Mouse (Mus musculus) adrenal gland, postnatal 25 days (tissue): ENCODE data around the gene Ctcf. TPM values are rescaled to one million over a fixed set of nuclear protein-coding genes. Genes with fewer than 3 reads are reported as not detected.

Experiments used
- DNase-seq: peaks from one replicate; pipeline ENCODE4 v3.0.0; 2021; ENCODE audit warnings: mixed read lengths
- total RNA-seq: library from RNA; stranded (reverse); gene quantifications from 2 replicates; pipeline ENCODE4 v1.2.3, GENCODE M21; 2021

Gene Ctcf
- total RNA-seq, 1 experiment from 2014 or later = 74.2 TPM

- no peak for DNase-seq
These were observed 21.3 kb downstream of the Ctcf start for GRCm38 (mm10) chr8:105657641-105658040.

DNA sequence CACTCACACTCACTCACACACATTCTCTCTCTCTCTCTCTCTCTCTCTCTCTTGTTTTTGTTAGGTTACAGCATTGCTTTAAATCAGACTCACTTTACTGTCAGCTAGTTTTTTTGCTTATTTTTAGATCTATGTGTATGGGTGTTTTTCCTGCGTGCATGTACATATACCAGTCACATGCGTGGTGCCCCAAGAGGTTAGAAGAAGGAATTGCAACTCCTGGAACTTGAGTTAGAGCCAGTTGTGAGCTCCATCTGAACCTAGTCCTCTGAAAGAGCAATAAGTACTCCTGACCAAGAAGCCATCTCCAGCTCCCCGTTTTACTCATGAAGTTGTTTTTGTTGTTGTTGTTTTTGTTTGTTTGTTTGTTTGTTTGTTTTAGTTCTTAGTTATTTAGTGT, 24.8 kb downstream of the Ctcf start:
- no peak for DNase-seq

DNA sequence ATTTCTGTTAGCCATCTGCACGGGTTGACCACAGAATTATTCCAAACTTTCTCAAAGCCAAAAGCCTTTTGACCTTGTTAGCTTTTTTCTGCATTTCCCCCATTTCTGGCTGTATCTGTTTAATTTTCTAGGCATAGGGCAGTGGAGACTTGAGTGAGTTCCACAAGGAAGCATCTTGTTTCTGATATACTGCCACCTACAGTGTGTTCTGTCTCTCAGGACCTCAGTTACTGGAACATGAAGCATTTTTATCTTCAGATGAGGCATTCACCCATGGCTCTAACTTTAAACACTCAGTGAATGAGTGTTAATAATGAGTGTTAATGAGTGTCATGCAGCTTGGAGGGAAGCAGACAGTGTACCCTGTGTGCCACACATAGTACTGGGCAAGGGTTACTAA, 41.5 kb downstream of the Ctcf start:
- DNase-seq = no peak

- DNase-seq = no peak
These were observed 49.0 kb downstream of the Ctcf start for GRCm38 (mm10) chr8:105685325-105685724.

DNA sequence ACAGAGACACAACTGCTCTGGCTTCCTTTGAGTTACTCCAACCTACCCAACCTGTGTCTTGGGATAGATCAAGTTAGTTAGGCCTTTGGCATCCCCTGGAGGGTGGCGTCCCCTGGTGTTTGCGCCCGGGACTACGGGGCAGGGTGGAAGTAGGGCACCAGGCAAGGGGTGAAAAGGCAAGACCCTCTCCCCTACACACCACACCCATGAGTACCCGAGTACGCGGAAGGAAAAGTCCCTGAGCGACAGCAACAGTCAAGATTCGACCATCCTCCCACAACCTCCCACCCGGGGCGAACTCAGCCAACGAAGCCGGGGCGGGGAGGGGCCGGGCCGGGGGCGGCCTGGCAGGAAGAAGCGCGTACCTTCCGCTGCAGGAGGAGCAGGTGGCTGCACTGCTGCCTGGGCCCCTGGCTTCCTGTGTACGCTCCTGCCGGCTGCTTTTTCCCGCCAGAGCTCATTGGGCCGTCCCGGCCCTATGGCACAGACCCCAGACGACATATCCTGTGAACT, 49.5 kb downstream of the Ctcf start, which contains the start of gene Carmil2:
TSS of gene Carmil2 (plus strand) at position 479 of the 513 bp plus-strand sequence.
- peak; percentile 65 for DNase-seq

DNA sequence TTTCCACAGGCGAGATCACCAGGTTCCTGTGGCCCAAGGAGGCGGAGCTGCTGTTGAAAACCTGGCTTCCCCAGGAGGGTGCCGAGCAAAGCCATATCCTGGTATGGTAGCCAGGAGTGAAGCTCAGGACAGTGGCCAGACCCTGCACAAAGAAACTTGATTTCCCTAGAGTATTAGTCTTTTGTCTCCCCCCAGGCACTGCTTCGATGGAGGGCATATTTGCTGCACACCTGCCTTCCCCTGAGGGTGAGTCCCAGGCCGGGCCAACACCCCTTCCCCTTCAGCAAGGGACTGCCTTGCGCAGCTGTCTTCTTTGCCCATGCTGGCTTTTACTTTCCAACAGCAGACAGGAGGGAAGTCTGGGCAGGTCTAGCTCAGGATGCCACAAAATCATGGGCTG, 50.2 kb downstream of the Ctcf start:
- DNase-seq = no peak

GRCm38 (mm10) chr8:105687512-105687911, 51.1 kb downstream of the Ctcf start:
- no peak for DNase-seq

GRCm38 (mm10) chr8:105688242-105688752, 51.9 kb downstream of the Ctcf start:
- DNase-seq = no peak

GRCm38 (mm10) chr8:105689256-105689982, 53.1 kb downstream of the Ctcf start:
- no peak for DNase-seq

GRCm38 (mm10) chr8:105689983-105690360, 53.6 kb downstream of the Ctcf start:
- DNase-seq = no peak

DNA sequence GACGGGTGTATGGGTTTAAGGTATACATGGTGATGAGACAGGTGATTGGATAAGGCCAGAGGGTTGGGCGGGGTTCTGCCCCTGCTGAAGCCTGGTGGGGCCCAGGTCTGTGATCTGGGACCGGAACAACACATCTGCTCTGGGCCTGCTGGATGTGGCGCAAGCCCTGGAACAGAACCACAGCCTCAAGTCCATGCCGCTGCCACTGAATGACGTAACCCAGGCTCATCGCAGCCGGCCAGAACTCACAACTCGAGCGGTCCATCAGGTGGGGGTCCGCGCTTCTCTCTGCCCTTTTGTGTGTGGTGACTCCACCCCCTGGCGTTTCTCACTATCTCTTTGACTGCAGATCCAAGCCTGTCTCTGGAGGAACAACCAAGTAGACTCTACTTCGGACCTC, 54.6 kb downstream of the Ctcf start:
- no peak for DNase-seq

DNA sequence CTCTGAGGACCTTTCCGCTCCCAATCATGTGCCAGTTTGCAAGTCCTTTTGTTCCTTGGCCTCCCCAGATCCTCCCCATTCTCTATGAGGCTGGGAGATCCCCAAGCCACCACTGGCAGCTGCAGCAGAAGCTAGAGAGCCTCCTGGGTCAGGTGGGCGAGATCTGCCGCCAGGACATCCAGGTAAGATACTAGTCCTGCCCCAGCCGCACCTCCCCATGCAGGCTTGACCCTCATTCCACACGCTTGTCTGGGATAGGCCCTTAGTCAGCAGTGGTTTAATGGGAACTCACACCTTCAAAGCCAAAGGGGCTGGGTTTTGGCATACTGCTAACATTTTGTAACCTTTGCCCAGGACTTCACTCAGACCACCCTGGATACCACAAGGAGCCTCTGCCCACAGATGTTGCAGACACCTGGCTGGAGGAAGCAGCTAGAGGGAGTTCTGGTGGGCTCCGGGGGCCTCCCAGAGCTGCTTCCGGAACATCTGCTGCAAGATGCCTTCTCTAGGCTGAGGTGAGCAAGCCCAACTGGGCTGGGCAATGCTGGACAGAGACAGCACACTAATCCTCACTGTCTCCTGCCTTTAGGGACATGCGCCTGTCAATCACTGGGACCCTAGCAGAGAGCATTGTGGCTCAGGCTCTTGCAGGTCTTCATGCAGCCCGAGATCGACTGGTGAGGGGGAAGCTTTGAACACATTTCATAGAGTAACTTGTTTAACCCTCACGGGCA, 56.2 kb downstream of the Ctcf start:
- DNase-seq = no peak

GRCm38 (mm10) chr8:105693648-105694047, 57.3 kb downstream of the Ctcf start:
- peak; percentile 82 for DNase-seq

DNA sequence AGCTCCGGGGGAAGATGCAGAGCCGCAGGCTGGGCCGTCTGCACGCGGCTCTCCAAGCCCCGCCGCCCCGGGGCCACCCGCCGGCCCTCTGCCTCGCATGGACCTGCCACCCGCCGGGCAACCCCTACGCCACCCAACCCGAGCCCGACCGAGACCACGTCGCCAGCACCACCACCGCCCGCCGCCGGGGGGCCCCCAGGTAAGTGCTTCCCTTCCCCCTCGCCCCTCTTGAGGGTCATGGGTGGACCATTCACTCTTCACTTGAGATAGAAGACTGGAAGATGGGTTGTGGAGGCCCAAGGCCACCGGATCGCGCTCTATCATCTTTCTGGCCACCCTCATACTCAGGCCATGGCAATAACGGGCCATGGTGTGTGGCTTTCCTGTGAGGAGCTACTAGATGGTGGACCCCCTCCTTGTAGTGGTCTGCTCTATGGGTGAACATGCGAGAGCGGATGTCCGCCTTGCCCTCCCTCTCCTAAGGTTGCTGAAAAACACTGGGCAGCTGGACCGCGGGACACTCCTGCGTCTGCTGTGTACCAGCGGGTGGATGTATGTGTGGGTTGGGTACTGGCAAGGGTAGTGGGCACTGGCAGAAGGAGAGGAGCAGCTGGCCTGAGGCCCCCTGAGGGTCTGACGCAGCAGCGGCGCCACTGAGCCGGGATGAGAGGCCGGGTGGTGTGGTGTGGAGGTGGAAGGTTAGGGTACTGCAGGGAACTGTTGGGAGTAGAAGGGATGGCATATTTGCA, 57.9 kb downstream of the Ctcf start:
- no peak for DNase-seq

GRCm38 (mm10) chr8:105695080-105695780, 58.9 kb downstream of the Ctcf start:
- DNase-seq = no peak

DNA sequence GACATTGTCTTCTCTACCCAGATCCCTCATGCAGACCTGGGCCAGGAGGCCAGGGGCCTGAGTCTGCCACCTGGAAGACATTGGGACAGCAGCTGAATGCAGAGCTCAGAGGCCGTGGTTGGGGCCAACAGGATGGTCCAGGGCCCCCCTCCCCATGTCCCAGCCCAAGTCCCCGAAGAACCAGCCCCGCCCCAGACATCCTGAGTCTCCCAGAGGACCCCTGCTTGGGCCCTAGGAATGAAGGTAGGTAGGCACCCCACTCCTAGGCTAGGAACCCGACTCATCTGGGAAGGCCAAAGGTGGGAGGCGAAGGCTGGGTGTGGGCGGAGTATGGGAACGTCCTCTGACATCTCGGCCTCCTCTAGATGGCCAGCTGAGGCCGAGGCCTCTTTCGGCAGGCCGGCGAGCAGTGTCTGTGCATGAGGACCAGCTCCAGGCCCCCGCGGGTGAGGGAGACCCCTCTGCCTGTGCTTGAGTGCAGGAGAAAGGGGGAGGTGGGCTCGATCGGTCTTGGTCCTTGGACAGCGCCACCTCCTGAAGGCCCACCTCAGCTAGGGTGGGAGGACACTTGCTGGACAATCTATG, 60.9 kb downstream of the Ctcf start:
- DNase-seq = no peak

DNA sequence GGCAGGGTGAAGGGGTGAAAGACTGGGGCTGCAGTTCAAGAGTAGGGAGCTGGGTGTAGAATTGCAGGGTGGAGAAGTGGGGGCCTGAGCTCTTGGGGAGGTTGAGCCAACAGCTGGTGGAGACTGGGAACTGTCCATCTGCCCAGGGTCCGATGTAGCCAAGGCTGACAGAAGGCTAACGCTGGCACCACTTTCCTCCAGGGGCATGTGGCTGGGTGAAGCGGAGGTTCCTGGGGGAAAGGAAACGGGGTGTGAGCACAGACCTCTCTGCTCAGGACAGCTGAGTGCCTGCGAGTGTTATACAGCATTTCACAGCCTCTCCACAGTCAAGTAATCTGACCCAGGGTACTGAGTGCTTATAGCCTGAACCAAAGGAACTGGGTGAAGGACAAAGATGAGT, 62.4 kb downstream of the Ctcf start:
- no peak for DNase-seq

DNA sequence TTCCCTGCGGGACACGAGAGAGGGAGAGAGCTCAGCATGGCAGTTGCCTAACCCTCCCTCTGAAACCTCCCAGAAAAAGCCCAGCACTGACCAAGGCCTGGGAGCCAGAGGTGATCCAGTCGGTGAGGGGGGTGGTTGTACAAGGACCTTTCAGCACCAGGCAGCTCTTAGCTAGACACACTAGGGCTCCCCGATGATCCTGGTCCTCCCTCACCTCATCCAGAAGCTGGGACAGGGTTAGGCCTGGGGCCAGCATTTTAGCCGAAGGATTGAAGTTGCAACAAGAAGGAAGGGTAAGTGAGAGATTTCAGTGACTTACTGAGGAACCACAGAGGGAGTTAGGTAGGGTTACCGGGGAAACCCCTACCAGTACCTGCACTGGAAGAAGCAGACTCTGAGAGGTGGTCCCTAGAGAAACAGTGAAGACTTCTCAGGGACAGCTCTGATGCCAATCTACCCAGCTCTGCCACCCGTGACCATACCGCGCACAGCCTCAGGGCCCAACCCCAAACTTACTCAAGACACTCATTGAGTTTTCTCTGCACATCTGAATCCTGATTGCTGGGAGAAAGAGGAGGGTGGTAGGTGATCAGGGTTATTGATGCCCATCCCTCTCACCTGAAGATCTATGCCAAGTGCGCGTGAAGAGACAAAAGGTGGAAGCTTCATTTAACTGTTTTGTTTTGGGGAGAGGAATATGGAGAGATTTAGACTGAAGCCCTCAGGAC, 63.3 kb downstream of the Ctcf start:
- no peak for DNase-seq

DNA sequence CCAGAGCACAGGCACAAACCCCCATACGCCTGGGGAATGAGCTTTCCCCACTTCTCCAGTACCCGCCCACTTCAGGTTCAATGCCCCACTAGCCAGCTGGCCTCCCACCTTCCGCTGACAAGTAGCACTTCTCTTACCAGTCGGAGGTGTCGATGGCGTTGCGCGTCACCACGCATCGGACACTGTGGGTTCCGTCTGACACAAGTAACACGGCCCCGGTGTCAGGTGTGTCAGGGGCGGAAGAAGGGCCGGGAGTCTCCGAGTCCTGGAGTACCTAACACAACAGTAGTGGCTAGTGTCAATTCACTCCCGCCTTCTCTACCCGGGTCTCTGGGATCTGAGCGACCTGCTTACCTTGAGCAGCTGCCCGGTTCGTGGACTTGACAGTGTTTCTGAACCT, 64.2 kb downstream of the Ctcf start:
- DNase-seq = peak; percentile 39

DNA sequence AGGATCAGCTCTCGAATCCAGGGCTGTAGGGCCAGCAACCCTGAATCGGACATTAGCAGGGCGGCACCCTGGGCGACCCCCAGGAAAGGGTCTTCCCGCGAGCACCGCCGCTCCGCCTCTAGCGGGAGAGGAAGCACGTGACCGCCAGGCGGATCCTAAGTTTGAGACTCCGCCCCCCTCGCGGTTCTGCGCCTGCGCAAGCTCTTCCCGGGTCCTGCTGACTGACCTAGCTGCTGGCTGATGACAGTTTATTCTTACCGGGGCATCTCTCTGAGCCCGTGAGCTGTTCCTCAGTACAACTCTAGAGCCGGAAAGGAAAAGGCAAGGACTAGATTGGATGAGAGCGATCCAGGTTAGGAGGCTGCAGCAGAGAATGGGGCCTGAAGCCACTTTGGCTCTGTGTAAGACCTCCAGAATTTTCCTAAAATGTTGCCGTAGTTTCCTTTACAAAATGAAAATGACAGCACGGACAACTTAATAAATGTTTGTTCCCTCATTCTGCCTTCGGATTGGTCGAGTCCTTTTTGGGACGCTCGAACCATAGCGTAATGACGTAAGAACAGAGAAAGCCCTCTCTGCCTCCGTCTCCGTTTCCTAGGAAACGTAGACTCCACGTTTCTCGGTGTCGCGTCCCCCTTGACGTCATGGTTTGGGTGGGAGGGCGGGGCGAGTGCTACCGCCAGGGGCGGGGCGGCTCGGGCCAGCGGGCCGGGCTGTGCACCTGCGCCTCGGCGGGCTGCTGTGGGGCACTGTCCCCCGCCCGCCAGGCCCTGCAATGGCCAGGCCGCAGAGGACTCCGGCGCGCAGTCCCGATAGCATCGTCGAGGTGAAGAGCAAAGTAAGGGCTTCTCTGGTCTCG, 64.8 kb downstream of the Ctcf start, which contains the start of the genes Acd and Pard6a:
TSS of gene Acd (minus strand) at position 137 of the 859 bp plus-strand sequence.
TSS of gene Pard6a (plus strand) at position 183 of the 859 bp plus-strand sequence.
- peak; percentile 97 for DNase-seq
